Mouse (Mus musculus) erythroblast, adult 5-6 weeks (primary cell): Measurements from ENCODE around the gene Rps6kb2. TPM values are rescaled to one million over a fixed set of nuclear protein-coding genes. Genes with fewer than 3 reads are reported as not detected.

ENCODE experiments used
- ATAC-seq: replicated peaks from 2 replicates; pipeline ENCODE4 v1.8.0; 2016; ENCODE audit warnings: moderate number of reproducible peaks, mild to moderate bottlenecking, moderate TSS enrichment, inconsistent platforms; ENCODE audit not compliant: poor library complexity, low FRiP score, severe bottlenecking
- total RNA-seq, 2 experiments: library from RNA; stranded (forward) in 1 of 2; stranded (reverse) in 1 of 2; fragments of 150-400 nt in 1 of 2; fragments of 200-764, 138-1000 nt in 1 of 2; gene quantifications; 2 replicates each; pipeline versions ENCODE4 v1.2.3 to v1.2.4; 2015 to 2017; ENCODE audit warnings: low replicate concordance in 2 of 2

The Rps6kb2 gene
- total RNA-seq (2015; ENCODE audit: low replicate concordance) = 7.1 and 25.3 TPM in 2 replicates
- 23.9 and 27.2 TPM in 2 replicates for total RNA-seq (2017; ENCODE audit: low replicate concordance)

- ATAC-seq = peak; percentile 85
Observed at GRCm38 (mm10) chr19:4162646-4163542, at the start of gene Rps6kb2. Rps6kb2 (minus strand) TSS chr19:4163354.

GRCm38 (mm10) chr19:4211891-4212588 lies 48.9 kb upstream of the Rps6kb2 start:
- no peak for ATAC-seq

- ATAC-seq = no peak
Observed at GRCm38 (mm10) chr19:4208563-4208962, 45.4 kb upstream of the Rps6kb2 start.

- peak; percentile 41 for ATAC-seq
Observed at GRCm38 (mm10) chr19:4206971-4207370, 43.8 kb upstream of the Rps6kb2 start.

DNA sequence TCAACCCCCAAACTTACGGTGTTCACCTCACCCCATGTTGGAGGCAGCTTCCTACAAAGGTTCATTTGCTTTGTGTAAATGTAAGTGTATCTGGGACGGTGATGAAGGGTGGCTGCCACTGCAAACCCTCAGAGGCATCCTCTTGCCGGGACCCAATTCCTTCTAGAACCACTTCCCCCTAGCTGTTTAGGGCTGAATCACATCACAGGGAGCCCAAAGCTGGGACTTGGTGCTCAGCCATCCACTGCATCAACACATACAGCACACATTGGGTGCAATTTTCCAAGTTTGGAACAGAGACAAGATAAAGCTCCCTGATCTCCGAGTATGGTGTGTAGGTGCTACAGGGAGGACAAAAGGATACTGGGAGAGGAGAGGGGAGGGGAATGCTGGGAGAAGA lies 41.7 kb upstream of the Rps6kb2 start:
- no peak for ATAC-seq

DNA sequence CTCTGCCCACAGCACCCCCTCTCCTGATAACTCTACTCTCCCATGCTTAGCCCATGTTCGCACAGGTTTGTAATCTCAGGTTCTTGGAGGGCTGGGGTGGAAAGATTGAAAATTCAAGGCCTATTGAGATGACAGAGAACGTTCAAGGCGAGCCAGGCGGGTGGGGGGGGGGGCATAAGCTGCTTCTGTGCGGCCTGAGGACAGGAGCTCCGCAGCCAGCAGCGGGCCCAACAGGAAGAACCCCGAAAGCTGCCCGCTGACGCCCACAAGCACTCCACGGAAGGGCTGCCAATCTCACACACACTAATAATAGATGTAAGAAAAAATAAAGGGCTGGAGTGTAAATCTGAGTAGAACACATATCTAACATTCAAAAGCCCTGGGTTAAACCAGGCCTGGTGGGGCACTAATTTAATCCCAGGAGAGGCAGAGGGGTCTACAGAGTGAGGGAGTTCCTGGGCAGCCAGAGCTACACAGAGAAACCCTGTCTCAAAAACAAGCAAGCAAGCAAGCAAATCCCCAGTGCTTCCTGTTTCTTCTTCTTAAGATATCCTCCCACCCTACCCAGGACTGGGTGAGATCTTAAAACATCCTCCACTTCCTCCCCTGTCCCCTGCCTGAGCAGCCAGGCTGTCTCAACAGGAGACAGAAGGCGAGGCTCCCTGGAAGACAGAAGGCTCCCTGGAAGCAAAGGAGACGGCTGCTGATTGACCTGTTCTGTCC lies 40.6 kb upstream of the Rps6kb2 start:
- no peak for ATAC-seq

DNA sequence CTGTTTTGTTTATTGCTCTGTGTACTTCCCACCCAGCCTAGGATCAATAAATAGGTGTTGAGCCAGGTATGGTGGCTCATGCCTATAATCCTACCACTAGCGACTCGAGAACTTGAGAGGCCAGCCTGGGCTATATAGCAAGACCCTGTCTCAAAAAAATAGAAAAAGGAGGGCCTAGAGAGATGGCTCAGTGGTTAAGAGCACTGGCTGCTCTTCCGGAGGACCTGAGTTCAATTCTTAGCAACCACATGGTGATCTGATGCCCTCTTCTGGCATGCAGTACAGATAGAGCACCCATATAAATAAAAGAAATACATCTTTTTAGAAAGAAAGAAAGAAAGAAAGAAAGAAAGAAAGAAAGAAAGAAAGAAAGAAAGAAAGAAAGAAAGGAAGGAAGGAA lies 40.0 kb upstream of the Rps6kb2 start:
- no peak for ATAC-seq

- ATAC-seq = no peak
Observed at GRCm38 (mm10) chr19:4202149-4202548, 39.0 kb upstream of the Rps6kb2 start.

DNA sequence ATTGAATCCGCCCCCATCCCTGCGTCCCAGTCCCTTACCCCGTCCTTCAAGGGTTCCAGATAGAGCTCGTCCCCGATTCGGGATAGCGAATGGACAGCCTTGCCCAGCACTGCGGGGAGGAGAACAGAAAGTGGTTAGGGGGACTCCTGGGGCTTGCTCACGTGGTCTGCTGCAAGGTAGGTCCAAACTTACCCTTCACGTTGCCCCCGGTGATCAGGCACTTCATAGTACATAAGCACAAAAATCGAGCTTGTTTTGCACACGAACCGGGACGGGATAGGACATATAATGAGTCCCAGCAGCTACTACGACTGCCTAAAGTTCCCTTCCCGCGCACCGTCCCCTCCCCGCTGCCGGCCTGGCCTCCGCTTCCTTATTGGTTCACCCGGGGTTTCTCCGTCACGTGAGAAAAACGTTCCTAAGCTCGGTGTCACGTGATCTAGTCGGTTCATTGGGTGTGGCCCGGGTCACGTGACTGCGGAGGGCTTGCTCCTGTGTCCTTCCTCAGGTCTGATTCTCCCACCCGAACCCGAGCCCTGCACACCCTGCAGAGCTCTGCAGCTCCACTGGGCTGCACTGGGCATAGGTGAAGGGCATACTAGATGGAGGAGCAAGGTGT lies 38.2 kb upstream of the Rps6kb2 start, which contains the start of gene Rad9a:
Rad9a (minus strand) TSS at position 372 of the 619 bp plus-strand sequence.
- peak; percentile 89 for ATAC-seq

- ATAC-seq = no peak
Observed at GRCm38 (mm10) chr19:4197180-4197579, 34.0 kb upstream of the Rps6kb2 start.

DNA sequence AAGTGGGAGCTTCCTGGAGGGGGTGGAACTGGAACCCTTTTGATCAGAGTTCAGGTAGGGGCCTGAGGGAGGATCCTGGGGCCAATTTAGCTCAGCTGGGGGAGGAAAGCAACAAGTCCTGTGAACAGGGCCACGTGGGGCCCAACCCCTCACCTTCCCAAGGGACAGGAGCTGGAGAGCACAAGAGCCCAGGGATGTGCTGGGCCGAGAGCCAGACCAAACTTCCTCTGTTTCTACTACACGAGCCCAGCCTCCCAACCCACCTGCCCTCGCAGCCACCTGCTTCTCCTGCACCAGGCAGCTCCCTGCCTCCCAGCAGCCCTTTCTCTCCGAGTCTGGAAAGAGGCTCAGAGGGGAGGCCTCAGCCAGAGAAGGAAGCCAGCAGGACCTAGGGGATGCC lies 33.4 kb upstream of the Rps6kb2 start:
- ATAC-seq = no peak

GRCm38 (mm10) chr19:4196048-4196447 lies 32.9 kb upstream of the Rps6kb2 start:
- no peak for ATAC-seq

DNA sequence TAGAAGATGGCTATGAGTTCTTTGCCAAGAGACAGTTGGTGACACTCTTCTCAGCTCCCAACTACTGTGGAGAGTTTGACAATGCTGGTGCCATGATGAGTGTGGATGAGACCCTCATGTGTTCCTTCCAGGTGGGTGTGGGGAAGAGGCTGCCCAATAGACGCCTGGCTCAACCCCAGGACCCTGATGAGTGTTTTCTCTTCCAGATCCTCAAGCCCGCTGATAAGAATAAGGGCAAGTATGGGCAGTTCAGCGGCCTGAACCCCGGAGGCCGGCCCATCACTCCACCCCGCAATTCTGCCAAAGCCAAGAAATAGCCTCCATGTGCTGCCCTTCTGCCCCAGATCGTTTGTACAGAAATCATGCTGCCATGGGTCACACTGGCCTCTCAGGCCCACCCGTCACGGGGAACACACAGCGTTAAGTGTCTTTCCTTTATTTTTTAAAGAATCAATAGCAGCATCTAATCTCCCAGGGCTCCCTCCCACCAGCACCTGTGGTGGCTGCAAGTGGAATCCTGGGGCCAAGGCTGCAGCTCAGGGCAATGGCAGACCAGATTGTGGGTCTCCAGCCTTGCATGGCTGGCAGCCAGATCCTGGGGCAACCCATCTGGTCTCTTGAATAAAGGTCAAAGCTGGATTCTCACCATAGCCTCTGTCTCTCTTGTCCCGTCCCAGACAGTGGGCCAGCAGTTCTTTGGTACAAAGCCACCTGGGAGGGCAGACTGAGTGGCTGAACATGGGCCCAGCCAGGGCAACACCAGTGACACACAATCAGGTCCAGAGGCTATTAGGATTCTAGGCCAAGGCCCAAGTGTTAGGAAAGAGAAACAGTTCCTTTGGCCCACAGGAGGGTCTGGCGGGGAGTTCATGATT lies 31.9 kb upstream of the Rps6kb2 start:
- no peak for ATAC-seq

GRCm38 (mm10) chr19:4194021-4194724 lies 31.0 kb upstream of the Rps6kb2 start:
- ATAC-seq = no peak

GRCm38 (mm10) chr19:4193129-4193528 lies 30.0 kb upstream of the Rps6kb2 start:
- no peak for ATAC-seq

GRCm38 (mm10) chr19:4192251-4192985 lies 29.3 kb upstream of the Rps6kb2 start:
- ATAC-seq = peak; percentile 13; the same call in 1 of the 2 replicates

GRCm38 (mm10) chr19:4191528-4192250 lies 28.5 kb upstream of the Rps6kb2 start, which contains the start of gene Ppp1ca:
Ppp1ca (plus strand) TSS chr19:4192065.
- ATAC-seq = peak; percentile 90
